ENCODE assay signal across 30 mouse cellular contexts in genomic region chr7:141003248-141004010, GRCm38 (mm10). TPM values are rescaled to one million over a fixed set of nuclear protein-coding genes. Genes with fewer than 3 reads are reported as not detected.
"Had no signal": no experiment of that assay in that cellular context is flagged by ENCODE, and none has a peak within 500 bp of the region (broad histone marks: within the 10 kb centered on the region; RNA-seq: fewer than 3 reads in every experiment).

No protein-coding gene starts in this region.

- H3K9ac ChIP-seq: heart, embryonic 12.5 days; hindbrain, embryonic 12.5 days; hindbrain, embryonic 14.5 days; intestine, embryonic 15.5 days; kidney, embryonic 15.5 days; limb, embryonic 13.5 days; limb, embryonic 15.5 days had no signal

- H3K4me2 ChIP-seq: heart, embryonic 12.5 days; hindbrain, embryonic 12.5 days; hindbrain, embryonic 14.5 days; intestine, embryonic 15.5 days; kidney, embryonic 15.5 days; limb, embryonic 13.5 days; limb, embryonic 15.5 days had no signal

- DNase-seq: gastrocnemius, postnatal 14 days; gastrocnemius, postnatal 36 days; heart, adult 18-20 months; heart, postnatal 10 days; heart, postnatal 4 days; kidney, adult 18-20 months; kidney, adult 8-10 months; kidney, postnatal 14 days; kidney, postnatal 36 days; layer of hippocampus, adult 9-11 months; layer of hippocampus, postnatal 36 days; left cerebral cortex, postnatal 4 days had no signal

- H3K36me3 ChIP-seq: heart, embryonic 10.5 days; heart, embryonic 12.5 days; hindbrain, embryonic 10.5 days; hindbrain, embryonic 12.5 days; intestine, embryonic 15.5 days; kidney, embryonic 15.5 days; limb, embryonic 13.5 days; limb, embryonic 15.5 days had no signal

- H3K4me3 ChIP-seq: heart, embryonic 10.5 days; heart, embryonic 12.5 days; hindbrain, embryonic 10.5 days; hindbrain, embryonic 12.5 days; intestine, embryonic 15.5 days; kidney, embryonic 15.5 days; limb, embryonic 13.5 days; limb, embryonic 15.5 days had no signal

- H3K9me3 ChIP-seq: heart, embryonic 10.5 days; heart, embryonic 12.5 days; hindbrain, embryonic 10.5 days; hindbrain, embryonic 12.5 days; intestine, embryonic 15.5 days; kidney, embryonic 15.5 days; limb, embryonic 13.5 days; limb, embryonic 15.5 days had no signal

- H3K27me3 ChIP-seq: hindbrain, embryonic 12.5 days; intestine, embryonic 15.5 days; kidney, embryonic 15.5 days; limb, embryonic 13.5 days; limb, embryonic 15.5 days had no signal

- ATAC-seq: hindbrain, embryonic 16.5 days; inflammation-experienced regulatory T-cells, adult 6 months; intestine, embryonic 15.5 days; intestine, postnatal 0 days had no signal

- H3K27ac ChIP-seq: heart, embryonic 10.5 days; hindbrain, embryonic 10.5 days; hindbrain, embryonic 12.5 days; hindbrain, embryonic 14.5 days; intestine, embryonic 15.5 days; kidney, embryonic 15.5 days; kidney, postnatal 0 days; limb, embryonic 13.5 days; limb, embryonic 15.5 days had no signal

RNA-seq across cellular contexts. Expression of gene Ifitm6, which starts 14.3 kb away (rescaled TPM):
- polyA plus RNA-seq: heart, embryonic 10.5 days; heart, embryonic 12.5 days; hindbrain, embryonic 10.5 days; hindbrain, embryonic 12.5 days; limb, embryonic 11.5 days; limb, embryonic 13.5 days had no signal

RNA-seq across cellular contexts. Expression of gene Gm17387, which starts 25.5 kb away (rescaled TPM):
- polyA plus RNA-seq: heart, embryonic 10.5 days; heart, embryonic 12.5 days; heart, embryonic 14.5 days; heart, embryonic 16.5 days; hindbrain, embryonic 10.5 days; hindbrain, embryonic 12.5 days; hindbrain, embryonic 14.5 days; hindbrain, embryonic 16.5 days; inflammation-experienced regulatory T-cells, adult 6 months; intestine, embryonic 15.5 days; intestine, postnatal 0 days; kidney, embryonic 15.5 days; kidney, postnatal 0 days; large intestine, adult 2 months; limb, embryonic 11.5 days; limb, embryonic 13.5 days; limb, embryonic 15.5 days; liver, adult 2 months had no signal
